ENCODE assay signal across 8 mouse cellular contexts in the genomic region with DNA sequence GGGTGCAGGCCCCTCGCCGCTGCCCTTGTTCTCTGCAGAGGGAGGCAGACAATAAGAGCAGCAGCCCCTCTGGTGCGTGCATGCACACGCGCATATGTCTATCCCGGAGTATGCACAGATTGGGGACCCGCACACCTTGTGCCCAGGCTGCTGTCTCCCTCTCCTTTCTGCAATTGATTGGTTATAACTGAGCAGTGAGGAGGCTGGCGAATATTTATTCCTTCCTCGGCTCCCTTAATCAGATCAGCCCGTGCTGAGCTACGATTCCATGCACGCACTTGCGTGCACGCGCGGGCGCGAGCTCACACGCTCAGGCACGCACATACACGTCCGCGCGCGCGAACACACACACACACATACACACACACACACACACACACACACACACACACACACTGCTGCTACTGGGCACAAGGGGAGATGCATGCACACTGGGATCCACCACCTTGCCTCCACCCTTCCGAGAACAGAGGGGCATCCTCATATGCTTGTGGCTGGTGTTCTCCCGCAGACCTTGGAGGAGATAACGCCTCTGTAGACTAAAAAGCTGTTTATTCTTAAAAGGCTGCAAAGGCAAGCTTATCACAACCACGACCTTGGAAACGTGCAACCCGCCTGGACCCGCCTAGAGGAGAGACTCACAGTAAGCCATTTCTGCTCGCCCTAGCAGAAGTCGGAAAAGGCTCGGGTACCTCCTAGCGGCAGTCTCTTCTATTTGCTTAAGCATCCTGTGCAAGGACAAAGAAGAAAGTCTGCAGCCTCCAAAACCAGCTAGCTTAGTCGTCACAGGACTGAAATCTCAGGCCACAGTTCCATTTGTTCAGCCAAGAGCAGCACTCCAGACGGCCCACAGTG. TPM values are rescaled to one million over a fixed set of nuclear protein-coding genes. Genes with fewer than 3 reads are reported as not detected.
DNase-seq lines count a peak whose midpoint lies in the region; ATAC-seq lines count a peak whose summit lies in the region.

No protein-coding gene starts in this region.

- ATAC-seq in granulocyte monocyte progenitor cell, adult 5-6 weeks (replicated peaks; ENCODE audit: poor library complexity, severe bottlenecking): peak; percentile 59
- peak; percentile 94 for ATAC-seq in megakaryocyte-erythroid progenitor cell, adult 5-6 weeks (replicated peaks; ENCODE audit: low FRiP score, low TSS enrichment, poor library complexity, severe bottlenecking)
- no peak for ATAC-seq in monocyte, adult 5-6 weeks (replicated peaks; ENCODE audit: insufficient number of reproducible peaks, low FRiP score, low TSS enrichment, poor library complexity, severe bottlenecking)

- intact Hi-C loops in left cerebral cortex, postnatal 36 days (cut with DNase I): loop anchor here (1.0 to 10.0 kb wide), 4 partner anchors 37 to 440 kb away; no protein-coding TSS in a partner anchor

- peak; percentile 12 for DNase-seq in adrenal gland, adult 8-10 months
- peak; percentile 84 to 86 for DNase-seq in cerebellum, postnatal 36 days
- peak; percentile 72 for DNase-seq in kidney, adult 11 months
- DNase-seq in left cerebral cortex, postnatal 36 days (ENCODE audit: low spot score in 2 of 2): peak; percentile 83
- DNase-seq in right cerebral cortex, postnatal 36 days (ENCODE audit: low spot score in 2 of 2): peak; percentile 77 to 83

RNA-seq across cellular contexts. Expression of a gene that starts 0.5 kb away (rescaled TPM):
- total RNA-seq in adrenal gland, adult 8-10 months (2022): 1 to 10 TPM in 3 of 4 experiments, under 1 TPM in 1; 0.87 to 3.1 (median 2.2) TPM
- total RNA-seq in granulocyte monocyte progenitor cell, adult 5-6 weeks (2014; fragmentation: Nextera tagmentation): not detected in 2 replicates
- total RNA-seq in granulocyte monocyte progenitor cell, adult 5-6 weeks (2017): not detected in 2 replicates
- total RNA-seq in left cerebral cortex, postnatal 36 days (2021): 10 to 100 TPM; 28.4 to 28.6 TPM
- 1.1 TPM in 1 of 2 replicates, not detected in the other for total RNA-seq in megakaryocyte-erythroid progenitor cell, adult 5-6 weeks (2014; fragmentation: Nextera tagmentation)
- not detected in 2 replicates for total RNA-seq in megakaryocyte-erythroid progenitor cell, adult 5-6 weeks (2017)
- 0.49 to 0.96 TPM in 2 of 3 replicates, not detected in the other for total RNA-seq in monocyte, adult 5-6 weeks (2017)

Comparison
In these comparisons a context has a peak if more than half of its experiments do, and no peak if none do; other contexts are left out.
1. DNase-seq: peak in every context shown above with its lines; median percentile 85 in cerebellum, postnatal 36 days; 83 in left cerebral cortex, postnatal 36 days; 80 in right cerebral cortex, postnatal 36 days; 72 in kidney, adult 11 months; 12 in adrenal gland, adult 8-10 months.
2. RNA of a gene that starts 0.5 kb away (total RNA-seq): 28.4 to 28.6 TPM in left cerebral cortex, postnatal 36 days; 0.87 to 3.1 TPM in adrenal gland, adult 8-10 months, 1.1 TPM in megakaryocyte-erythroid progenitor cell, adult 5-6 weeks, not detected in granulocyte monocyte progenitor cell, adult 5-6 weeks and 0.49 to 0.96 TPM in monocyte, adult 5-6 weeks; every median in the first group is over 4 times any median in the second.